Mouse (Mus musculus) mature B cell (primary cell): ENCODE measurements around the gene Gdap2.

Source experiments
- in situ Hi-C: fragments of 300-500 bp; cut with MboI; formaldehyde crosslinking; loops from 2 replicates; pipeline ENCODE4 v1.14.3; 2019

Gene Gdap2

GRCm38 (mm10) chr3:100246286-100246825 is 84.2 kb downstream of the Gdap2 start:
- in situ Hi-C loops = no loop called here
